Mouse (Mus musculus) limb, embryonic 12.5 days (tissue): ENCODE measurements around the gene Schip1. TPM values are rescaled to one million over a fixed set of nuclear protein-coding genes. Genes with fewer than 3 reads are reported as not detected.

ENCODE experiments used
- ATAC-seq: fragments of 200-750 bp; cut with Nextera tagmentation; 2 replicates; pipeline ENCODE4 v1.8.0; 2017; ENCODE audit warnings: low read depth, moderate TSS enrichment; ENCODE audit not compliant: insufficient number of reproducible peaks, insufficient read depth, low FRiP score, low TSS enrichment
- H3K27ac ChIP-seq: fragments of 300-500 bp; sonication (generic); 2 replicates; pipeline ENCODE4 v1.5.1; 2016; ENCODE audit warnings: mild to moderate bottlenecking, moderate library complexity
- H3K27me3 ChIP-seq: fragments of 300-500 bp; sonication (generic); 2 replicates; pipeline ENCODE4 v1.6.1; 2016; ENCODE audit warnings: mild to moderate bottlenecking, moderate library complexity
- H3K36me3 ChIP-seq: fragments of 300-500 bp; sonication (generic); 2 replicates; pipeline ENCODE4 v1.6.1; 2016; ENCODE audit warnings: mild to moderate bottlenecking, moderate library complexity
- H3K4me1 ChIP-seq: fragments of 300-500 bp; sonication (generic); replicated peaks from 2 replicates; pipeline ENCODE4 v1.6.1; 2016
- H3K4me2 ChIP-seq: fragments of 300-500 bp; sonication (generic); 2 replicates; pipeline ENCODE4 v1.6.1; 2016; ENCODE audit warnings: mild to moderate bottlenecking, moderate library complexity
- H3K4me3 ChIP-seq: fragments of 300-500 bp; sonication (generic); replicated peaks from 2 replicates; pipeline ENCODE4 v1.5.1; 2016; ENCODE audit warnings: mild to moderate bottlenecking
- H3K9ac ChIP-seq: fragments of 300-500 bp; sonication (generic); replicated peaks from 2 replicates; pipeline ENCODE4 v1.6.1; 2016; ENCODE audit warnings: mild to moderate bottlenecking, moderate library complexity
- H3K9me3 ChIP-seq: fragments of 300-500 bp; sonication (generic); 2 replicates; pipeline ENCODE4 v1.6.1; 2016; ENCODE audit warnings: mild to moderate bottlenecking, moderate library complexity
- WGBS: fragments of 180-500 bp; shearing (Covaris S2); methylation state at CpG from one replicate; pipeline ENCODE4 v1.1.7; 2016; 5-methylcytosine and 5-hydroxymethylcytosine counted together
- polyA plus RNA-seq: library from polyadenylated mRNA; unstranded; fragments of >200 nt; fragmentation: Nextera tagmentation; extraction: Ambion mirVana; gene quantifications from 2 replicates; pipeline ENCODE4 v1.2.1, GENCODE M21; 2016

Schip1 gene
- polyA plus RNA-seq, 1 experiment from 2014 or later: 31.6 TPM

- H3K4me1 ChIP-seq: 0 out of 2 replicates have a peak, but pooled peaks cover 3% of the 10 kb centered on the region
- H3K9me3 ChIP-seq: no peaks in the 10 kb centered on the region
- ATAC-seq: no peak
- H3K27ac ChIP-seq: no peak overlapping the region
- H3K36me3 ChIP-seq: no peaks in the 10 kb centered on the region
- H3K9ac ChIP-seq: no peak overlapping the region
- H3K4me2 ChIP-seq: no peak overlapping the region
- no peak overlapping the region for H3K4me3 ChIP-seq
- WGBS: 58% methylated on average over 2 of the region's 2 CpGs
- no peaks in the 10 kb centered on the region for H3K27me3 ChIP-seq
These were observed 610.1 kb downstream of the Schip1 start for GRCm38 (mm10) chr3:68674721-68675120.

GRCm38 (mm10) chr3:68675216-68675835 is 610.7 kb downstream of the Schip1 start:
- H3K4me1 ChIP-seq: 0 out of 2 replicates have a peak, but pooled peaks cover 3% of the 10 kb centered on the region
- no peak overlapping the region for H3K9ac ChIP-seq
- no peak overlapping the region for H3K4me3 ChIP-seq
- H3K4me2 ChIP-seq: no peak overlapping the region
- WGBS: 86% methylated on average over 12 of the region's 12 CpGs
- ATAC-seq: no peak
- no peaks in the 10 kb centered on the region for H3K27me3 ChIP-seq
- H3K27ac ChIP-seq: no peak overlapping the region
- no peaks in the 10 kb centered on the region for H3K9me3 ChIP-seq
- no peaks in the 10 kb centered on the region for H3K36me3 ChIP-seq

Other genes with a start within 250 kb of the Schip1 start
- not detected in 2 replicates for gene Iqcj, start 172.6 kb upstream of the Schip1 start, polyA plus RNA-seq
- 0.56 and 0.87 TPM in 2 replicates for gene Iqschfp, start 172.6 kb upstream of the Schip1 start, polyA plus RNA-seq